Mouse (Mus musculus) ES-E14 (cell line): ENCODE measurements around the gene Hist1h2bk.

Source experiments
- CHD2 ChIP-seq: IDR thresholded peaks from 2 replicates; pipeline ENCODE4 v1.6.1; 2014; ENCODE audit warnings: mild to moderate bottlenecking, low read depth, low read length, inconsistent platforms
- HCFC1 ChIP-seq: IDR thresholded peaks from 2 replicates; pipeline ENCODE4 v1.6.1; 2012; ENCODE audit warnings: low read length, inconsistent platforms, borderline replicate concordance; ENCODE audit not compliant: insufficient read depth
- MAFK ChIP-seq: IDR thresholded peaks from 2 replicates; pipeline ENCODE4 v1.6.1; 2014; ENCODE audit warnings: mild to moderate bottlenecking, low read depth, low read length, inconsistent platforms; ENCODE audit not compliant: insufficient read depth
- ZC3H11A ChIP-seq: IDR thresholded peaks from 2 replicates; pipeline ENCODE4 v1.6.1; 2012; ENCODE audit warnings: low read depth, mild to moderate bottlenecking, inconsistent platforms, low read length, borderline replicate concordance
- ZNF384 ChIP-seq: IDR thresholded peaks from 2 replicates; pipeline ENCODE4 v1.6.1; 2012; ENCODE audit warnings: low read depth, low read length, inconsistent platforms

DNA sequence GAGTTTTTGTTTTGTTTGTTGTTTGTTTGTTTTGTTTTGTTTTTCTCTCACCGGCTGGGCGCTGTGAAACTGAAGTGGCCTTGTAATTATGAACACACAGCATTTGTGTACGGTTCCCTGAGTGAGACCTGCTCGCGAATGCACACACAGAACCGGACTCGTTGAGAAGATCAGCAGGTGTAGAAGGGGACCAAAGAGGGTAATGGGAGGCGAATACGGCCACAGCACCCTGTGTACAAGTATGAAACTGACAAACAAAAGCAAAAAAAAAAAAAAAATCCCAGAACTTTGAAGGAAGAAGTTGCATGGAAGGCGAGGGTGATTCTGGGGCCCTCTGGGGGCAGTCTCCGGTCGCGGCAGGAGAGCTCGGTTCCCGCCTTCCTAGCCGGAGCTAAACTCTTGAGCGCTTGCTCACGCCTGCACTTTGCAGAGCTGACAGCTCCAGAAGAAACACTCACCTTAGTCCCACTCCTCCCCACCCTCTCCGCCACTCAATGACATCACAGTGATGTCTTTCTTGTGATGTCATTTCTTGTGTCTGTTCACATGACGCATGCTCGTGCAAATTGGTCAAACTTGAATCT is 40.2 kb upstream of the Hist1h2bk start:
- TF ChIP-seq HCFC1 (no peak), CHD2 (no peak), MAFK (no peak), ZC3H11A (no peak), ZNF384 (peak; percentile 91)
